Mouse (Mus musculus): ENCODE data around the gene Hcn4. TPM values are rescaled to one million over a fixed set of nuclear protein-coding genes. Genes with fewer than 3 reads are reported as not detected.

Hcn4 gene
- polyA plus RNA-seq, 1 experiment from 2014 or later: 0.15 TPM

- Histone ChIP-seq H3K9me3 (no peaks in the 10 kb centered on the region), H3K4me3 (no peak overlapping the region), H3K27ac (no peak overlapping the region), H3K4me2 (no peak overlapping the region), H3K36me3 (peaks cover 47% of the 10 kb centered on the region), H3K9ac (no peak overlapping the region), H3K4me1 (no peaks in the 10 kb centered on the region), H3K27me3 (no peaks in the 10 kb centered on the region)
- ATAC-seq (ENCODE audit: insufficient number of reproducible peaks, low FRiP score, low TSS enrichment, low read depth): no peak
- WGBS: 82% methylated on average over 6 of the region's 6 CpGs
Measured at GRCm38 (mm10) chr9:58891840-58892640, 68.8 kb downstream of the Hcn4 start.

- Histone ChIP-seq H3K27ac (no peak overlapping the region), H3K4me1 (no peaks in the 10 kb centered on the region), H3K27me3 (no peaks in the 10 kb centered on the region), H3K9me3 (no peaks in the 10 kb centered on the region), H3K36me3 (peaks cover 34% of the 10 kb centered on the region), H3K4me3 (no peak overlapping the region), H3K9ac (no peak overlapping the region), H3K4me2 (no peak overlapping the region)
- ATAC-seq (ENCODE audit: insufficient number of reproducible peaks, low FRiP score, low TSS enrichment, low read depth): no peak
Measured at GRCm38 (mm10) chr9:58899602-58900001, 76.4 kb downstream of the Hcn4 start.

- 58% methylated on average over 6 of the region's 6 CpGs for WGBS
- H3K27ac ChIP-seq: no peak overlapping the region
- H3K27me3 ChIP-seq: no peaks in the 10 kb centered on the region
- no peak for ATAC-seq (ENCODE audit: insufficient number of reproducible peaks, low FRiP score, low TSS enrichment, low read depth)
- no peak overlapping the region for H3K9ac ChIP-seq
- H3K4me3 ChIP-seq: no peak overlapping the region
- no peak overlapping the region for H3K4me2 ChIP-seq
- H3K36me3 ChIP-seq: peaks cover 48% of the 10 kb centered on the region
- no peaks in the 10 kb centered on the region for H3K4me1 ChIP-seq
- H3K9me3 ChIP-seq: no peaks in the 10 kb centered on the region
Measured at GRCm38 (mm10) chr9:58902869-58903585, 79.8 kb downstream of the Hcn4 start.

Other genes with a start within 250 kb of the Hcn4 start
- gene Nptn, start 241.2 kb upstream of the Hcn4 start, polyA plus RNA-seq (2015; fragmentation: Nextera tagmentation; extraction: Ambion mirVana): 124 and 129 TPM in 2 replicates
- 1.0 and 2.2 TPM in 2 replicates for gene Rec114, start 79.4 kb upstream of the Hcn4 start, polyA plus RNA-seq (2015; fragmentation: Nextera tagmentation; extraction: Ambion mirVana)
- 34.2 and 45.1 TPM in 2 replicates for gene Neo1, start 213.0 kb downstream of the Hcn4 start, polyA plus RNA-seq (2015; fragmentation: Nextera tagmentation; extraction: Ambion mirVana)

Measured in limb, embryonic 15.5 days (tissue).